Mouse (Mus musculus): ENCODE measurements at regions not wholly inside any gene's neighbourhood (a gene's known extent, or its start where the extent isn't known, plus 50 kb on each side); places are given as distances from the start of the nearest gene placed in this dataset.

DNA sequence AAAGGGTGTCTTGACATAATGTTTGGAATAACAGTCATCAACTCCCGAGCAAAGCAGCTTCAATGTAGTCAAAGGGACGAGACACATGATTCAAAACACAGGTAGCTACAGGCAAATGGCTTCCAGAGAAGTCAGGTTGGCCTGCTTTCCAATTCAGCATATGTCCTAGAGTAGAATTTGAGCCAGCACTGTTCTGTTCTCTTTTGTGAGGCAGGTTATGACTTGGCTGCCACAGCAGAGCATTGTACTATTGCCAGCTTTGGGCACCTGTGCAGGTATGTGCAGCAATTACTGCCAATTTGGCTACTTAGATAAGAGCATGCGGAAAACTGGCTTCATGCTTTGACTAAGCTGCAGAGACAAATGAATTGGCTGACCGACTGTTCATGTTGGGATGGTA, 699.1 kb downstream of the Pkhd1 start:
- H3K4me3 ChIP-seq (ENCODE audit: low read depth, low read length), result no peak overlapping the region
- H3K27me3 ChIP-seq (ENCODE audit: control insufficient read depth, insufficient read depth, low read length), result no peaks in the 10 kb centered on the region
- TF ChIP-seq EP300 (optimal IDR thresholded peaks at IDR 0.05) (no peak), CTCF (IDR thresholded peaks at IDR 0.05; ENCODE audit: low read depth) (no peak)

DNA sequence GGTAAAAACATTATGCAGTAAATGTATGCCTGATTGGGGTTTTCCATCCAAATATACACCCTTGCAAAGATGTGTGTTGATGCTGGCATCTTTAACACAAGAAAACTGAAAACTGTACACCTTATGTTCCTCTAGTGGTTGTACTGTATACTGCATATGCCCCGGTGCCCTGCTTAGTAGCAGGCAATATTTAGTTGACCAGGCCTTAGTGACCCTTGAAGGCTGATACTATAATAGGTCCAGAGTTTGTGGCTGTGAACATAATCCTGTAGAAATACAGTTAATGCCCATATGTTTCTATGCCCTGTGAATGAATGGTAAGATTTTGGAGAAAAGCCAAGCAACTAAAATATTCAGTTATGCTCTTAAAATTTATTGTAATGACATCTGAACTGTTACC, 690.7 kb downstream of the Pkhd1 start:
- Histone ChIP-seq H3K27ac (replicated peaks) (no peak overlapping the region), H3K27me3 (ENCODE audit: control insufficient read depth, insufficient read depth, low read length) (no peaks in the 10 kb centered on the region), H3K36me3 (ENCODE audit: control insufficient read depth, insufficient read depth, low read length) (no peaks in the 10 kb centered on the region), H3K9ac (ENCODE audit: low read length) (no peak overlapping the region), H3K4me1 (replicated peaks; ENCODE audit: control insufficient read depth, insufficient read depth) (no peaks in the 10 kb centered on the region), H3K9me3 (ENCODE audit: control insufficient read depth, low read length) (no peaks in the 10 kb centered on the region), H3K4me2 (replicated peaks; ENCODE audit: low read depth) (no peak overlapping the region), H3K4me3 (ENCODE audit: low read depth, low read length) (no peak overlapping the region)
- no peak for DNase-seq (ENCODE audit: low spot score)
- 91% methylated on average over 1 of the region's 1 CpGs for WGBS
- TF ChIP-seq EP300 (optimal IDR thresholded peaks at IDR 0.05), result no peak
- ATAC-seq (ENCODE audit: low FRiP score, low TSS enrichment), result no peak

More for the DNA sequence above, 699.1 kb downstream of the Pkhd1 start:
- Histone ChIP-seq H3K4me1 (replicated peaks; ENCODE audit: control insufficient read depth, insufficient read depth) (no peaks in the 10 kb centered on the region), H3K9me3 (ENCODE audit: control insufficient read depth, low read length) (no peaks in the 10 kb centered on the region), H3K9ac (ENCODE audit: low read length) (no peak overlapping the region), H3K4me2 (replicated peaks; ENCODE audit: low read depth) (no peak overlapping the region), H3K36me3 (ENCODE audit: control insufficient read depth, insufficient read depth, low read length) (no peaks in the 10 kb centered on the region), H3K27ac (replicated peaks) (no peak overlapping the region)
- 61% methylated on average over 4 of the region's 4 CpGs for WGBS
- ATAC-seq (ENCODE audit: low FRiP score, low TSS enrichment) (no peak), DNase-seq (ENCODE audit: low spot score) (no peak)

DNA sequence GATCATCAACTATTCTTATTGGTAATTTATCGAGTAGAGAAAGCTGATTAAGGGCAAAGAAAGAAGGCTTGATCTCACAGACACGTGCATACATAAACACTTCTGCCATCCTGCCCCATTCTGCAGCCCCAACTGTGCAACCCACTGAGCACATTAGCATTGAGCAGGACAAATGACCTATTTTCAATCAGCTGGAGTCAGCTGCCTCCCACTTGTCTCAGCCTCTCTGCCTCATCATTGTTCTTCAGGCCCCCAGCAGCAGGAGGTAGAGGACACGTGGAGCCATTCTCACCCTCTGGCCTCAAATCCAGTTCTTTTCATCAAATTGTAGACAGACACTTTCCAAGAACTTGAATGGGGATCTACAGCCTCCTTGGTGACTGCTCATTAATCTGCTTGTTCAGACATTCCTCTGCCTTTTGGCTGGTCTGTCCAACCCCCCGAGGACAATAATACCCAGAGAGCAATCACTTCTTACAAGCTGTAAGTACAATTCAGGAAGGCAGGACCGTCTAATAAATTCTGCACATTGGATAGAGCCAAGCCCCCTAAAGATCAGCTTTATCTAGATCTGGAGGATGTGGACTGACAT, 690.0 kb downstream of the Pkhd1 start:
- H3K4me2 ChIP-seq (replicated peaks; ENCODE audit: low read depth), result no peak overlapping the region
- H3K9me3 ChIP-seq (ENCODE audit: control insufficient read depth, low read length), result no peaks in the 10 kb centered on the region
- DNase-seq (ENCODE audit: low spot score) (no peak), ATAC-seq (ENCODE audit: low FRiP score, low TSS enrichment) (no peak)
- 55% methylated on average over 5 of the region's 5 CpGs for WGBS
- no peak overlapping the region for H3K4me3 ChIP-seq (ENCODE audit: low read depth, low read length)
- H3K27me3 ChIP-seq (ENCODE audit: control insufficient read depth, insufficient read depth, low read length), result no peaks in the 10 kb centered on the region
- H3K27ac ChIP-seq (replicated peaks), result no peak overlapping the region
- TF ChIP-seq CTCF (IDR thresholded peaks at IDR 0.05; ENCODE audit: low read depth), result no peak
- TF ChIP-seq EP300 (optimal IDR thresholded peaks at IDR 0.05), result no peak
- H3K4me1 ChIP-seq (replicated peaks; ENCODE audit: control insufficient read depth, insufficient read depth), result no peaks in the 10 kb centered on the region
- no peaks in the 10 kb centered on the region for H3K36me3 ChIP-seq (ENCODE audit: control insufficient read depth, insufficient read depth, low read length)
- H3K9ac ChIP-seq (ENCODE audit: low read length), result no peak overlapping the region

DNA sequence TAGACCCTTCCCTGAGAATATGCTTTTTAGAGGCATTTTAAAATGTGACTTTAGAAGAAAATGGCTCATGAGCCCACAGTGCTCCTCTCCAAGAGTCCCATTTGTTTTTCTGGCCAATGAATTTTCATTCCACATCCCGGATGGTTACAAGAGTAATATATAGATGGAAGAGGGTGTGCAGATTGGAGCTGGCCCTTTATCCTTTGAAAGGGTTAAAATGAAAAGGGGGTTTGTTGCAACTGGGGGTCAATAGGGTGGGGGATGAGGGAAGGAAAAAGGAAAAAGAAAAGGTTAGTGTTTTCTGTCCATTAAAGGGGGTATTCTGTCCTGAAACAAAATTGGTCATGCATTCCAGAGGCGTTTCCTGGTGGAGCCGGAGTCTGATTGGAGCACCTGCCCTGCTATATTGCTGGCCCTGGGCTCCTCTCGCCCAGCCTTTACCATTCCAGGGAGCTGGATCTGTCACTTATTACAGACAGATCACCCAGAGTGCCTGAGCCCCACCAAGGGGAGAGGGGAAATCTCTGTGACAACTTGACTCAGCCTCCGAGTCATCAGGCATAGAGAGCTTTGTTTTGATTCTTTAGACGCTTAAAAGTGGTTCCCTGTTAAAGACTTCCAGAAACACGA, 666.7 kb downstream of the Pkhd1 start:
- no peaks in the 10 kb centered on the region for H3K4me1 ChIP-seq (replicated peaks; ENCODE audit: control insufficient read depth, insufficient read depth)
- no peak overlapping the region for H3K27ac ChIP-seq (replicated peaks)
- H3K9ac ChIP-seq (ENCODE audit: low read length), result no peak overlapping the region
- no peaks in the 10 kb centered on the region for H3K27me3 ChIP-seq (ENCODE audit: control insufficient read depth, insufficient read depth, low read length)
- 49% methylated on average over 7 of the region's 7 CpGs for WGBS
- TF ChIP-seq EP300 (optimal IDR thresholded peaks at IDR 0.05) (no peak), CTCF (IDR thresholded peaks at IDR 0.05; ENCODE audit: low read depth) (no peak)
- ATAC-seq (ENCODE audit: low FRiP score, low TSS enrichment), result no peak
- no peaks in the 10 kb centered on the region for H3K36me3 ChIP-seq (ENCODE audit: control insufficient read depth, insufficient read depth, low read length)
- H3K9me3 ChIP-seq (ENCODE audit: control insufficient read depth, low read length), result no peaks in the 10 kb centered on the region
- DNase-seq (ENCODE audit: low spot score), result no peak
- H3K4me2 ChIP-seq (replicated peaks; ENCODE audit: low read depth), result no peak overlapping the region
- no peak overlapping the region for H3K4me3 ChIP-seq (ENCODE audit: low read depth, low read length)

DNA sequence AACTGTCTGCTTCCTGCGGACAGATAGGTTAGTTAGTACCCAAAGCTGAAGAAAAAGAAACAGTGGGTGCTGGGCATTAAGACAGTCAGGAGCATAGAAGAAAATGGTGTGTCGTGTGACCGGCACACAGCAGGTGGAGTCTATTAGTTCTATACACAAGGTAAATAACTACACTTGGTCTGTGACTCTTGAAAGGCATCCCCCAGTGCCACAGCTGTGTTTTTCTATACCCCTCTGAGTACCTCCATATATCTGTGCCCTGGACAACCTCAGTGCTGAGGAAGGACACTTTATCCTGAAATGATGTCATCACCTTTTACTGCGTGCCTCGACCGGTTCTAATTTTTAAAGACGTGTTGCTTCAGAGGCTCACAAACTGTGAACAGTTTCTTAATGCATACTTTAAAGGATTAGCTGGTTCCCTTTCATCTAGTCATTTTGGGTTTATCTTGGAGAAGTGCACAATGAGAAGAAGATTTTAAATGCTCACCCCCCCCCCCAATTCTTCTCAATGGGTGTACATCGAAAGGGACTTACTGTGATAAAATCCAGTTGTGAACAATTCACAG, 666.1 kb downstream of the Pkhd1 start:
- DNase-seq (ENCODE audit: low spot score) (no peak), ATAC-seq (ENCODE audit: low FRiP score, low TSS enrichment) (no peak)
- Histone ChIP-seq H3K4me2 (replicated peaks; ENCODE audit: low read depth) (no peak overlapping the region), H3K36me3 (ENCODE audit: control insufficient read depth, insufficient read depth, low read length) (no peaks in the 10 kb centered on the region), H3K4me1 (replicated peaks; ENCODE audit: control insufficient read depth, insufficient read depth) (no peaks in the 10 kb centered on the region), H3K9ac (ENCODE audit: low read length) (no peak overlapping the region), H3K4me3 (ENCODE audit: low read depth, low read length) (no peak overlapping the region), H3K27ac (replicated peaks) (no peak overlapping the region), H3K27me3 (ENCODE audit: control insufficient read depth, insufficient read depth, low read length) (no peaks in the 10 kb centered on the region), H3K9me3 (ENCODE audit: control insufficient read depth, low read length) (no peaks in the 10 kb centered on the region)
- 55% methylated on average over 8 of the region's 8 CpGs for WGBS
- no peak for TF ChIP-seq EP300 (optimal IDR thresholded peaks at IDR 0.05)
- TF ChIP-seq CTCF (IDR thresholded peaks at IDR 0.05; ENCODE audit: low read depth), result no peak

DNA sequence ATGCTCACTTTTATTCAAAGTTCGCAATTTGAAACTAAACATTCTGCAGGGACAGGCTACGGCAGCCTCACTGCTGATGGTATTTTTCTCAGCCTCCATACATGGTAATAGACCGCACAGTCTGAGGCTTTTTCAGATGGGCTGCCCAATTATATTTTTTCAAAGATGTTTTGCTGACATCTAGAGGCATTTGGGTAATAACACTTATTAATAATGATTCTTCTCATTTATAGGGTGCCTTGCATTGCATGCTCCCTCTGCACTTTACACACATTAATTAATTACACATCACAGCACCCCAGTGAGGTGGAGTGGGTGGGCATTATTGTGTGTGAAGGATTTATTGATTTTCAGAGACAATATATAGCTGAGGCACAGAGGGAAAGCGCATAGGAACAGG, 644.5 kb downstream of the Pkhd1 start:
- Histone ChIP-seq H3K27me3 (ENCODE audit: control insufficient read depth, insufficient read depth, low read length) (no peaks in the 10 kb centered on the region), H3K9me3 (ENCODE audit: control insufficient read depth, low read length) (no peaks in the 10 kb centered on the region), H3K27ac (replicated peaks) (no peak overlapping the region), H3K4me1 (replicated peaks; ENCODE audit: control insufficient read depth, insufficient read depth) (no peaks in the 10 kb centered on the region), H3K4me2 (replicated peaks; ENCODE audit: low read depth) (no peak overlapping the region), H3K4me3 (ENCODE audit: low read depth, low read length) (no peak overlapping the region), H3K9ac (ENCODE audit: low read length) (no peak overlapping the region), H3K36me3 (ENCODE audit: control insufficient read depth, insufficient read depth, low read length) (no peaks in the 10 kb centered on the region)
- ATAC-seq (ENCODE audit: low FRiP score, low TSS enrichment), result no peak
- 37% methylated on average over 4 of the region's 4 CpGs for WGBS
- no peak for DNase-seq (ENCODE audit: low spot score)
- TF ChIP-seq EP300 (optimal IDR thresholded peaks at IDR 0.05), result no peak
- TF ChIP-seq CTCF (IDR thresholded peaks at IDR 0.05; ENCODE audit: low read depth), result peak; percentile 52
